Comparison of ENCODE assay signal across 30 mouse cellular contexts in the genomic region with DNA sequence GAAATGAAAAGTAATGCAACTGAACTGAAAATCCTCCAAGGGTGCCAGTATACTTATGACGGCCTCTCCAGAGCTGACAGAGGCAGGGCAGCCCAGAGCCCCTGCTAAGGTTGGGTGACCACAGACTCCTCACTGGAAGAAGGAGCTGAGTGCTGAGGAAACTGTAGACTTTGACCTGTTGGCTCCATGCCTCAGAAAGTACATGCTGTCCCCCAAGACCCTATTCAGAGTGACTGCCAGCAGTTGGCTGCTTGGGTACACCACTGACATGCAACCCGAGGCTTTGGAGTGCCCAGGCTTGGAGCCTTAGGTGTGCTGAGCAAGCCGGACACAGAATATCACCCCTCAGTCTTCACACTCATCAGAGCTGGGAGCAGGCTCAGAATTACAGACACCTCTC. TPM values are rescaled to one million over a fixed set of nuclear protein-coding genes. Genes with fewer than 3 reads are reported as not detected.
DNase-seq lines count a peak whose midpoint lies in the region; ATAC-seq lines count a peak whose summit lies in the region.
"Had no signal": no experiment of that assay in that cellular context is flagged by ENCODE, and none has a peak within 500 bp of the region (broad histone marks: within the 10 kb centered on the region; RNA-seq: fewer than 3 reads in every experiment).

No protein-coding gene starts in this region.

- H3K27me3 ChIP-seq in kidney, embryonic 15.5 days = no peaks in the 10 kb centered on the region
- no peaks in the 10 kb centered on the region for H3K27me3 ChIP-seq in liver, embryonic 11.5 days (replicated peaks; ENCODE audit: control insufficient read depth, insufficient read depth, low read length)
- H3K27me3 ChIP-seq: embryonic facial prominence, embryonic 15.5 days had no signal

- 71% methylated on average over 3 of the region's 3 CpGs for WGBS in kidney, embryonic 15.5 days
- WGBS in liver, embryonic 11.5 days = 78% methylated on average over 3 of the region's 3 CpGs

- no peak overlapping the region for H3K27ac ChIP-seq in kidney, embryonic 15.5 days
- no peak overlapping the region for H3K27ac ChIP-seq in liver, embryonic 11.5 days (ENCODE audit: low read depth, low read length)
- H3K27ac ChIP-seq: embryonic facial prominence, embryonic 15.5 days; forebrain, embryonic 10.5 days; hindbrain, embryonic 13.5 days; hindbrain, postnatal 0 days had no signal

- H3K4me2 ChIP-seq in kidney, embryonic 15.5 days = no peak overlapping the region
- H3K4me2 ChIP-seq in liver, embryonic 11.5 days = no peak overlapping the region
- H3K4me2 ChIP-seq: embryonic facial prominence, embryonic 15.5 days; hindbrain, embryonic 13.5 days had no signal

- no peak overlapping the region for H3K4me3 ChIP-seq in kidney, embryonic 15.5 days (replicated peaks)
- no peak overlapping the region for H3K4me3 ChIP-seq in liver, embryonic 11.5 days (ENCODE audit: low read depth, low read length)
- H3K4me3 ChIP-seq: embryonic facial prominence, embryonic 15.5 days; erythroblast, embryonic 14.5 days; forebrain, embryonic 10.5 days; hindbrain, embryonic 13.5 days had no signal

- H3K4me1 ChIP-seq in kidney, embryonic 15.5 days = peaks cover 10% of the 10 kb centered on the region; the same call in 1 of the 2 replicates
- H3K4me1 ChIP-seq in liver, embryonic 11.5 days (replicated peaks; ENCODE audit: control insufficient read depth, insufficient read depth, low read length) = no peaks in the 10 kb centered on the region; the same call in 1 of the 2 replicates
- H3K4me1 ChIP-seq: forebrain, embryonic 10.5 days; hindbrain, embryonic 13.5 days had no signal

- H3K9me3 ChIP-seq in kidney, embryonic 15.5 days (replicated peaks) = no peaks in the 10 kb centered on the region
- H3K9me3 ChIP-seq in liver, embryonic 11.5 days (ENCODE audit: control insufficient read depth, low read length) = no peaks in the 10 kb centered on the region
- H3K9me3 ChIP-seq: embryonic facial prominence, embryonic 15.5 days; forebrain, embryonic 10.5 days; hindbrain, embryonic 13.5 days had no signal

- DNase-seq in gastrocnemius, adult 18-20 months (ENCODE audit: low spot score) = peak; percentile 68
- no peak for DNase-seq in gastrocnemius, postnatal 4 days (ENCODE audit: low spot score in 2 of 2)
- DNase-seq in kidney, adult 18-20 months = peak; percentile 23
- DNase-seq in kidney, postnatal 14 days = peak; percentile 42
- DNase-seq in kidney, postnatal 10 days = no peak
- no peak for DNase-seq in liver, embryonic 11.5 days (ENCODE audit: low spot score)
- DNase-seq in T-cell, adult 2 months (ENCODE audit: low spot score) = no peak
- DNase-seq: adrenal gland, postnatal 10 days; B cell, adult 2 months; cerebellum, adult 11 months; cerebellum, adult 8-10 months; cerebellum, postnatal 14 days; embryo, embryonic 11 days; heart, postnatal 14 days had no signal

- H3K36me3 ChIP-seq in kidney, embryonic 15.5 days = no peaks in the 10 kb centered on the region
- no peaks in the 10 kb centered on the region for H3K36me3 ChIP-seq in liver, embryonic 11.5 days (ENCODE audit: control insufficient read depth, insufficient read depth, low read length)
- H3K36me3 ChIP-seq: embryonic facial prominence, embryonic 15.5 days; forebrain, embryonic 10.5 days; G1E; hindbrain, embryonic 13.5 days had no signal

- ATAC-seq in kidney, embryonic 15.5 days (replicated peaks; ENCODE audit: low FRiP score) = no peak
- no peak for ATAC-seq in liver, embryonic 11.5 days (replicated peaks; ENCODE audit: low FRiP score)
- ATAC-seq: CD4-positive, CD25-positive, alpha-beta regulatory T cell, adult 4 months; forebrain, embryonic 14.5 days; hindbrain, postnatal 0 days had no signal

- no peak overlapping the region for H3K9ac ChIP-seq in kidney, embryonic 15.5 days
- H3K9ac ChIP-seq in liver, embryonic 11.5 days (ENCODE audit: low read depth, low read length) = no peak overlapping the region
- H3K9ac ChIP-seq: embryonic facial prominence, embryonic 15.5 days; hindbrain, embryonic 13.5 days had no signal

RNA-seq across cellular contexts. Expression of a gene that starts 53.5 kb away (rescaled TPM):
- total RNA-seq in gastrocnemius, adult 18-20 months (2021) = not detected
- not detected for total RNA-seq in gastrocnemius, postnatal 4 days (2021)
- not detected in 2 replicates for polyA plus RNA-seq in kidney, embryonic 15.5 days (2015; fragmentation: Nextera tagmentation; extraction: Ambion mirVana)
- not detected in 2 replicates for polyA plus RNA-seq in liver, embryonic 11.5 days (2014; fragmentation: Nextera tagmentation; extraction: Ambion mirVana)
- total RNA-seq: adrenal gland, postnatal 10 days; adrenal gland, postnatal 4 days; common myeloid progenitor, adult 5-6 weeks; heart, adult 8-10 months; heart, postnatal 14 days; hematopoietic stem cell, adult 5-6 weeks had no signal
- polyA plus RNA-seq: brain, embryonic 14.5 days; CD4-positive, CD25-positive, alpha-beta regulatory T cell, adult 4 months; embryonic facial prominence, embryonic 11.5 days; erythroblast, embryonic 14.5 days; forebrain, embryonic 10.5 days; forebrain, embryonic 14.5 days; G1E; heart, embryonic 14.5 days; hindbrain, embryonic 13.5 days; hindbrain, postnatal 0 days had no signal

RNA-seq across cellular contexts. Expression of a gene that starts 57.0 kb away (rescaled TPM):
- total RNA-seq in gastrocnemius, adult 18-20 months (2021) = not detected
- total RNA-seq in gastrocnemius, postnatal 4 days (2021) = under 1 TPM in 1 of 2 experiments, not detected in 1; 0.66 TPM
- not detected in 2 replicates for polyA plus RNA-seq in kidney, embryonic 15.5 days (2015; fragmentation: Nextera tagmentation; extraction: Ambion mirVana)
- polyA plus RNA-seq in liver, embryonic 11.5 days (2014; fragmentation: Nextera tagmentation; extraction: Ambion mirVana) = 0.26 TPM in 1 of 2 replicates, not detected in the other
- total RNA-seq: adrenal gland, postnatal 10 days; common myeloid progenitor, adult 5-6 weeks; heart, adult 8-10 months; heart, postnatal 14 days; hematopoietic stem cell, adult 5-6 weeks; hindbrain, postnatal 0 days had no signal
- polyA plus RNA-seq: CD4-positive, CD25-positive, alpha-beta regulatory T cell, adult 4 months; embryonic facial prominence, embryonic 11.5 days; erythroblast, embryonic 14.5 days; forebrain, embryonic 10.5 days; forebrain, embryonic 14.5 days; G1E; heart, embryonic 14.5 days had no signal

Comparison
In these comparisons a context has a peak if more than half of its experiments do, and no peak if none do; other contexts are left out.
1. DNase-seq: peak in gastrocnemius, adult 18-20 months (single experiment), kidney, adult 18-20 months (single experiment) and kidney, postnatal 14 days (single experiment); none in gastrocnemius, postnatal 4 days (0 of 2), kidney, postnatal 10 days (single experiment), liver, embryonic 11.5 days (single experiment) and T-cell, adult 2 months (single experiment).